Mouse (Mus musculus): ENCODE measurements at regions not wholly inside any gene's neighbourhood (a gene's known extent, or its start where the extent isn't known, plus 50 kb on each side); places are given as distances from the start of the nearest gene placed in this dataset.

- intact Hi-C loops (cut with DNase I), result no loop called here
- no peak for DNase-seq (ENCODE audit: low spot score in 2 of 2)
Observed at GRCm38 (mm10) chr4:124349055-124349454, 261.5 kb downstream of the 3100002H09Rik start.

DNA sequence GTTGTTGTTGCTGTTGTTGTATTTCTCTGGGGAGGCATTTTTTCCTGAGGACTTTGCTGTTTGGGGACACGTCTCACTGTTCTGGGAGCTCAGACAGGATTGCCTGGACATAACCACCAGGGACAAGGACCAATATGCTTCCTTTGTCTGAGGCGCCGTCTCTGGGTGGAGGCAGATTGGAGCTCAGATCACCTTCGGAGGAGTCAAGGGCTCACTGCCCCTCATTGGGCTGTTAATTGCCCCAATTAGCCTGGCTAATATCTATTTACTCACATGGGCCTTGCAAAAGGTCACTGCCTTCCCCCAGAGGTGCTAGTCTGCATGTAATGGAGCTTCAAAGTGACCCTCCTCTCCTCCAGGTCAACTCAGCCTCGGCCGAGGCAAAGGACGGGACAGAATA is 270.5 kb downstream of the 3100002H09Rik start:
- intact Hi-C loops (cut with DNase I), result no loop called here
- no peak for DNase-seq (ENCODE audit: low spot score in 2 of 2)

DNA sequence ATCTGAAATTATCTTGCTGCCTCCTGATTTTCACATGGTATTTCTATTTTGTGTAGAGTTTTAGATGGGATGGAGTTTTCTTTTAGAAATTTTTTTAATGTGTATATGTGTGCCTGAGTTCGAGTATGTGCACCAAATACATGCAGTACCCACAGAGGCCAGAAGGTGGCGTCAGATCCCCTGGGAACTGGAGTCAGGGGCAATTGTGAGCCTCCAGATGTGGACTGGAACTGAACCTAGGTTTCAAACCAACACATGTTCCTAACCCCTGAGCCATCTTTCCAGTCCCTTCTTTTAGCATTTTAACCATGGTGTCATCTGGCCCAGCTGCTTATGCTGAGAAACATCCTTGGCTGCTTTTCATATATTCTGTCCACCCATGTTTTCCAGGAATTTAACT is 274.9 kb downstream of the 3100002H09Rik start:
- intact Hi-C loops (cut with DNase I), result no loop called here
- DNase-seq (ENCODE audit: low spot score in 2 of 2), result no peak

DNA sequence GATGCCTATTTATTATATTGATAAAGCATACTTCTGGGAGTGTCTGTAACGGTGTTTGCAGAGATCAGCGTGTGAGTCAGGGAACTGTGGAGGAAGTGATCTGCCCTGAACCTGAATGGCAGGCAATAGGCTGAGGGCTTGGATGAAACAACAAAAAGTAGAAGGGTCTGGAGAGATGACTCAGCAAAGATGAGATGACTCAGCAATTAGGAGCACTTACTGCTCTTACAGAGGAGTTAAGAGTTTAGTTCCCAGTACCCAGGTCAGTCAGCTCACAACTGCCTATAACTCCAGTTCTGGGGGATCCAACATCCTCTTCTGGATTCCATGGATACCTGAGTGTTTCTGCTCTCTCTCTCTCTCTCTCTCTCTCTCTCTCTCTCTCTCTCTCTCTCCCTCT is 277.6 kb downstream of the 3100002H09Rik start:
- intact Hi-C loops (cut with DNase I), result no loop called here
- no peak for DNase-seq (ENCODE audit: low spot score in 2 of 2)

DNA sequence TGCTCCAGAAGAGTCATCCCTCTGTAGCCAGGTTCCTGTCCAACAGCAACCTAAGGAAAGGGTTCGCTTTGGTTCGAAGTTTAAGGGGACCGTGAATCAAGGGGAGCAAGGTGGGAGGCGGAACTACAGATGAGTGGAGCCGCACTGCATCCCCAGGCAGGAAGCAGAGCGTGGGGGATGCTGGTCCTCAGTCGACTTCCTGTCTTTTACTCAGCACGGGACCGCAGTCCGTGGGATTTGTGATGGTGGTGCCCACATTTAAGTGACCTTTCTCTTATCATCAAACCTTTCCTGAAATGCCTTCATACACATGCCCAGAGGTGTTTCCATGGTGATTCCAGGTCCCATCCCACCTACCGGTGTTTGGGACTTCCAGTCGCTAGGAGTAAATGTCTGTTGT is 278.2 kb downstream of the 3100002H09Rik start:
- intact Hi-C loops (cut with DNase I), result no loop called here
- no peak for DNase-seq (ENCODE audit: low spot score in 2 of 2)

GRCm38 (mm10) chr4:124329107-124329771 is 281.4 kb downstream of the 3100002H09Rik start:
- intact Hi-C loops (cut with DNase I), result no loop called here
- DNase-seq (ENCODE audit: low spot score in 2 of 2), result no peak

DNA sequence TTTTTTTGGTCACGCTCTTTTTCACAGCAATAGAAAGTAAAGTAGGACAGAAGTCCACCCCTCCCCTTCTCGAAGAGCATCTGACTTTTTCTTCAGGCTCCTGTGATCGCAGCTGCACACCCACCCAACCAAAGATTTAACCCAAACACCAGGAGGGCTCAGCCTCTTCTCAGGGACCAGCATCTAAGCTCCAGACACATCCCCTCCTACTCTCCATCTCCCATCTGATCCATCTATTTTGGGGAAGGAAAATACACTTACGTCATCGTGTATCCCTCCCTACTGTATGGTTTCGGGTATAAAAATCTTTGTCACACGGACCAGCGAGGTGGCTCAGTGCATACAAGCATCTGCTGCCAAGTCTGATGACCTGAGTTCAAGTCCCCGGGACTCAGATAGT is 284.3 kb downstream of the 3100002H09Rik start:
- intact Hi-C loops (cut with DNase I), result no loop called here
- DNase-seq (ENCODE audit: low spot score in 2 of 2), result peak in 1 of 2 experiments; percentile 14

DNA sequence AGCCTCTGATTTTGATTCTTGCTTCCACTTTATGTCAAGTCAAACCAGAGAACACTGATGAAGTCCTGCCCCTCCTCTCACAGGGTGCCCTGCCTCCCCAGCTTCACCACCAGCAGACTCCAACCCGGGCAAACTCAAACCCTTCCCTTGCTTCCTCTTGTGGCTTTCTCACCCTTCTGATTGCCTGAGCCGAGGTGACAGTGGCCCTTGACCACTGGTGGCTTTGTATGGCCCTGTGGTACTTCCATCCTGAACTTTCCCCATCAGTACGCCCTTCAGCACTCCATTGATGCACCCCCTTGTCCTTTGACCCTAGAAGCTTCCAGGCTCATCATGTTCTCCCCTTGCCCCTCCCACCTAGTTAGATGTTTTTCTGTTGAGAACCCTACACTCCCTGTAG is 287.0 kb downstream of the 3100002H09Rik start:
- intact Hi-C loops (cut with DNase I), result no loop called here
- DNase-seq (ENCODE audit: low spot score in 2 of 2), result no peak

DNA sequence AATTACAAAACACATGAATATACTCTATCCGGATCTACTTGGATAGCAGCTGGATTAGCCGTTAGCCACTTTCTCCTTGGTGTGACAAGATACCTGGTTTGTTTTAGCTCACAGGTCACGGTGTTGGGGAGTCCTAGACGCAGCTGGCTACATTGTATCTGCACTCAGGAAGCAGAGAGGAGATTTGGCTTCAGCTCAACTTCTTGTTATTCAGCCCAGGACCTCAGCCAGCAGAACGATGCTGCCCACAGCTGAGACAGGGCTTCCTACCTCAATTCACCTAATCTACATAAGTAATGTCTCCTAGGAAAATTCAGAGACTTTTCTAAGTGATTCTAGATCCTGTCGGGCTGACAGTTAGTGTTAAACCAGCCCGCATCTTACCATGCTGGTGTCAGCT is 289.4 kb downstream of the 3100002H09Rik start:
- no peak for DNase-seq (ENCODE audit: low spot score in 2 of 2)
- intact Hi-C loops (cut with DNase I), result no loop called here

- intact Hi-C loops (cut with DNase I), result no loop called here
Observed at GRCm38 (mm10) chr4:124317042-124317441, 293.6 kb downstream of the 3100002H09Rik start.

GRCm38 (mm10) chr4:124311657-124312056 is 298.9 kb downstream of the 3100002H09Rik start:
- DNase-seq (ENCODE audit: low spot score in 2 of 2), result no peak
- intact Hi-C loops (cut with DNase I), result no loop called here

More at GRCm38 (mm10) chr4:124317042-124317441, 293.6 kb downstream of the 3100002H09Rik start:
- DNase-seq (ENCODE audit: low spot score in 2 of 2), result no peak

DNA sequence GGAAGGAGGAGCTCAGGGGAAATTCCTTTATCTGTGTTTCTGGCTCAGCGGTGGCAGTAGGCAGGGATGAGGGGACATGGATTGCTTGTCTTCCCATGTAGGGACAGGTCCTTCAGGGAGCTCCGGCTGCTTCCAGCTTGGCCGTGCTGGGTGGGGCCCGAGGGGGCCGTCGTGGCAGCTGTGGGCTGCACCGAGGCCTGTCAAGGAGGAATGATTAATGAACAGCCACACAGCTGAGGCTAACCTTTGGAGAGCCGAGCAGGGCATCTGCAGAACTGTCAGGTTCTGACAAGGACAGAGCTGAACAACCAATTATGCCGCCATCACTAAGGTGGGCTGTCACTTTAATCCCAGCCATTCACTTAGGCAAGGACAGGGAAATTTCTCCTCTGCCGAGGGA is 300.0 kb downstream of the 3100002H09Rik start:
- intact Hi-C loops (cut with DNase I), result no loop called here
- DNase-seq (ENCODE audit: low spot score in 2 of 2), result no peak

GRCm38 (mm10) chr4:124305871-124306555 is 304.6 kb downstream of the 3100002H09Rik start:
- intact Hi-C loops (cut with DNase I), result no loop called here

GRCm38 (mm10) chr4:124302950-124303349 is 307.7 kb downstream of the 3100002H09Rik start:
- DNase-seq (ENCODE audit: low spot score in 2 of 2), result peak; percentile 43 to 61
- intact Hi-C loops (cut with DNase I), result no loop called here

More at GRCm38 (mm10) chr4:124305871-124306555, 304.6 kb downstream of the 3100002H09Rik start:
- peak; percentile 12 to 14 for DNase-seq (ENCODE audit: low spot score in 2 of 2)

DNA sequence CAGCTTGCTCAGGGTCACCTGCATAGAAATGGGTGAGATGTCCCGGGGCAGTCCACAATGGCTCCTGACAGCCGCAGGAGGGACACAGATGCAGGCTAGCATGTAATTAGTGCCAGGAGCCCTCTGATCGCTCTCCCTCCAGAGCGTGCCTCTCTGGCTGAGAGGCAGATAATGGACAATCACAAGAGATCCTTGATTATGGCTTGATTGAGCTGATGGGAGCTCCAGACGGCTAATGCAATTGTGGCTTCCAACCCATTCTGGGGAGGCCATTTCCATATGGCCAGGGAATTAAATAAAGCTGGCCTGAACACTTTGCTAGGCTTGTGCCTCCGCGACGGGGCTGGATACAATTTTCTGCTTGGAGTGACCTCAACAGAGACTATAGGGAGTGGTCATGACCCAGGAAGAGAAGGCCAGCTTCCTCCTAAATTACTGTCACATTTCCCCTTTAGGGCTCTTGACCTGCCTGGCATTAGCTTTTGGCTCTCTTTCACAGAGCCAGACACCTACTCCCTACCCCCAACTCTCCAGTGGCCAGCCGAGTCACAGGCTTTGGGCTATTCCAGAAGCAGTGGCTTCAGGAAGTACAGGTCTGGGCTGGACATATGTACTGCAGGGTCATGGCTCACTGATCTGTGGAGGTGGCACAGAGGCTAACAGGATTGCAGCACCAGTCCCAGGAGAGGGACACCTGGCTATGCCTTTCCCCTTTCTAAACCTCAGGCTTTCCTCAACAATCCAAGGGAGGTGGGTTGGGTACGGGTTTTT is 311.8 kb downstream of the 3100002H09Rik start:
- intact Hi-C loops (cut with DNase I), result no loop called here
- no peak for DNase-seq (ENCODE audit: low spot score in 2 of 2)

GRCm38 (mm10) chr4:124292254-124292653 is 318.3 kb downstream of the 3100002H09Rik start:
- intact Hi-C loops (cut with DNase I), result no loop called here
- DNase-seq (ENCODE audit: low spot score in 2 of 2), result no peak

DNA sequence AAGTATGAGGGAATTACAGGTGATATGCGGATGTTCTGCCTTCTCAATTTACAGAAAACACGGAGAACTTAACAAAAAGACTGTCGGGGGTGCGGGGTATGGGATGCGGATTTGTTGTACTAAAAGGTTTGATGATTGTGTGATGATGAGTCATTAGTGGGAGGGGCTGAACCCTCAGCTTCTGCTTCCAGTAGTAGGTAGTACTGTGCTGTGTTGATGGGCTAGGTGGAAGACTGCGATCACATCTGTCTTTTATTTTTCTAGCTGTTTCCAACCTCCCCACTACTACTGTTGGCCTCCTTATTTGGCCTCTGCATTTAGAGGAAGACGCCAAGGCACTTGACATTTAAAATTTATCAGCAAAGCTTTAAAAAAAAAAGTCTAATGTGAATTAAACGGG is 318.8 kb downstream of the 3100002H09Rik start:
- intact Hi-C loops (cut with DNase I), result no loop called here
- no peak for DNase-seq (ENCODE audit: low spot score in 2 of 2)

DNA sequence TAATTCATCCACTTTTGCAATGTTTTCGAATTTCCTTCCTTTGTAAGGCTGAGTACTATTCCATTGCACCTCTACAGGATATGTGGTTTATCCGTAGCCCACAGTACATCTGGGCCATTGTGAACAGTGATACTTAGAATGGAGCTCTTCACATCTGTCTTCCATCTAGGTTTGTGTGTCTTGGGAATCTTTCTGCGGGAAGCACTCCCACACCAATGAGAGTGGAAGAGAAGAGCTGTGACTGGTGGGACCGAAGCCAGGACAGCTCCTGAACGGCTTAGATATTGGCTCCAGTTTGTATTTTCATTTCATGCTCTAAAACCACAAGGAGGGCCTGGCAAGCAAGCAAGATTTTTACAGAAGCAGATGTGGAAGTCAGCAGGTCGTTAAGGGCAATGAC is 323.1 kb downstream of the 3100002H09Rik start:
- DNase-seq (ENCODE audit: low spot score in 2 of 2), result no peak
- intact Hi-C loops (cut with DNase I), result no loop called here

DNA sequence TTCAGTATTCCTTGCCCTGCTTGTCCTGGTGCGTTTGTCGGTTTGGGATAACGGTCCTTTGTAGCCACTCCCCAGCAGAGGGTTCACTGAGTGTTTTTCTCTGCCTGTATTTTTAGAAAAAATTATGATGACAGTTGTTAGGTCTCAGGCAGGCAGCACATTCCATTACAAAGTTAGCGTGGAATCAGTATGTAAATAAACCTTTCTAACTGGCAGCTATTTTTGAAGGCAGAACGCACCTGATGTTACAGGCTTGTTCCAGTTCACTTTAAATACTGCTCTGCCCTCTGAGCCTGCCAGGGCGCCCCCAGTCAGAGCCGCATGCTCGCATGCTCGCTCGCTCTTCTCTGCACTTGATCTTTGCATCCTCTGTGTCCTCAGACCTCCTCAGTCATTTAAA is 331.9 kb downstream of the 3100002H09Rik start:
- intact Hi-C loops (cut with DNase I), result no loop called here
- DNase-seq (ENCODE audit: low spot score in 2 of 2), result no peak

GRCm38 (mm10) chr4:124277456-124278181 is 333.0 kb downstream of the 3100002H09Rik start:
- intact Hi-C loops (cut with DNase I), result no loop called here
- peak in 1 of 2 experiments; percentile 9 for DNase-seq (ENCODE audit: low spot score in 2 of 2)

All from left cerebral cortex, postnatal 36 days (tissue).